Mouse (Mus musculus) testis, adult 2 months (tissue): ENCODE results near the gene Bicral. TPM values are rescaled to one million over a fixed set of nuclear protein-coding genes. Genes with fewer than 3 reads are reported as not detected.

Source experiments
- H3K27ac ChIP-seq: fragments of 200-500 bp; 2 replicates; pipeline ENCODE4 v1.5.1; 2012; ENCODE audit warnings: low read depth, low read length; ENCODE audit not compliant: control insufficient read depth, insufficient read depth
- H3K27me3 ChIP-seq: fragments of 200-500 bp; 2 replicates; pipeline ENCODE4 v1.6.1; 2012; ENCODE audit warnings: mild to moderate bottlenecking, low read length, moderate library complexity; ENCODE audit not compliant: control insufficient read depth, insufficient read depth
- H3K36me3 ChIP-seq: fragments of 200-500 bp; 2 replicates; pipeline ENCODE4 v1.6.1; 2012; ENCODE audit warnings: mild to moderate bottlenecking, low read length; ENCODE audit not compliant: control insufficient read depth, insufficient read depth
- H3K4me1 ChIP-seq: fragments of 200-500 bp; 2 replicates; pipeline ENCODE4 v1.6.1; 2012; ENCODE audit warnings: low read length; ENCODE audit not compliant: control insufficient read depth, insufficient read depth
- H3K4me3 ChIP-seq: fragments of 200-500 bp; 2 replicates; pipeline ENCODE4 v1.5.1; 2012; ENCODE audit warnings: low read depth, mild to moderate bottlenecking, low read length, moderate library complexity, mixed read lengths; ENCODE audit not compliant: control insufficient read depth
- CTCF ChIP-seq: fragments of 200-500 bp; IDR thresholded peaks from 2 replicates; pipeline ENCODE4 v1.5.1; 2012; ENCODE audit warnings: low read depth, mild to moderate bottlenecking, inconsistent platforms, low read length, moderate library complexity; ENCODE audit not compliant: control insufficient read depth, insufficient read depth, insufficient replicate concordance
- POLR2A ChIP-seq: fragments of 200-500 bp; IDR thresholded peaks from 2 replicates; pipeline ENCODE4 v1.6.1; 2012; ENCODE audit warnings: low read depth, mild to moderate bottlenecking, inconsistent platforms, low read length, moderate library complexity; ENCODE audit not compliant: control insufficient read depth
- polyA plus RNA-seq: library from polyadenylated mRNA; depleted of rRNA; stranded (reverse); fragments of >200 nt; gene quantifications from 2 replicates; pipeline ENCODE4 v1.2.3, GENCODE M21; 2012

The Bicral gene
- polyA plus RNA-seq, 1 experiment: 13.2 TPM

- no peaks in the 10 kb centered on the region for H3K36me3 ChIP-seq
- TF ChIP-seq CTCF (no peak), POLR2A (no peak)
- H3K27ac ChIP-seq: no peak overlapping the region
Observed at GRCm38 (mm10) chr17:46872806-46873205, 14.5 kb upstream of the Bicral start.

GRCm38 (mm10) chr17:46870913-46871312 lies 12.6 kb upstream of the Bicral start:
- no peak for TF ChIP-seq POLR2A
- TF ChIP-seq CTCF: no peak
- Histone ChIP-seq H3K4me1 (peaks cover 4% of the 10 kb centered on the region; the same call in 1 of the 2 replicates), H3K27ac (no peak overlapping the region)

More at GRCm38 (mm10) chr17:46872806-46873205, 14.5 kb upstream of the Bicral start:
- H3K4me3 ChIP-seq: no peak overlapping the region
- H3K27me3 ChIP-seq: no peaks in the 10 kb centered on the region
- H3K4me1 ChIP-seq: peaks cover 4% of the 10 kb centered on the region; the same call in 1 of the 2 replicates

GRCm38 (mm10) chr17:46870204-46870798 lies 12.0 kb upstream of the Bicral start:
- no peaks in the 10 kb centered on the region for H3K27me3 ChIP-seq
- peaks cover 4% of the 10 kb centered on the region; the same call in 1 of the 2 replicates for H3K4me1 ChIP-seq
- no peak overlapping the region for H3K4me3 ChIP-seq
- no peaks in the 10 kb centered on the region for H3K36me3 ChIP-seq
- no peak overlapping the region for H3K27ac ChIP-seq
- no peak for TF ChIP-seq CTCF
- no peak for TF ChIP-seq POLR2A

More at GRCm38 (mm10) chr17:46870913-46871312, 12.6 kb upstream of the Bicral start:
- no peaks in the 10 kb centered on the region for H3K36me3 ChIP-seq
- H3K4me3 ChIP-seq: no peak overlapping the region
- H3K27me3 ChIP-seq: no peaks in the 10 kb centered on the region

GRCm38 (mm10) chr17:46866836-46867235 lies 8.6 kb upstream of the Bicral start:
- Histone ChIP-seq H3K27me3 (no peaks in the 10 kb centered on the region), H3K4me3 (no peak overlapping the region), H3K4me1 (no peaks in the 10 kb centered on the region), H3K27ac (no peak overlapping the region), H3K36me3 (no peaks in the 10 kb centered on the region)
- TF ChIP-seq POLR2A (no peak), CTCF (no peak)

- H3K4me3 ChIP-seq: no peak overlapping the region
- H3K27me3 ChIP-seq: no peaks in the 10 kb centered on the region
- H3K36me3 ChIP-seq: no peaks in the 10 kb centered on the region
- no peak for TF ChIP-seq CTCF
- no peak for TF ChIP-seq POLR2A
- H3K27ac ChIP-seq: no peak overlapping the region; the same call in 1 of the 2 replicates
- H3K4me1 ChIP-seq: no peaks in the 10 kb centered on the region
Observed at GRCm38 (mm10) chr17:46864566-46865195, 6.4 kb upstream of the Bicral start.

DNA sequence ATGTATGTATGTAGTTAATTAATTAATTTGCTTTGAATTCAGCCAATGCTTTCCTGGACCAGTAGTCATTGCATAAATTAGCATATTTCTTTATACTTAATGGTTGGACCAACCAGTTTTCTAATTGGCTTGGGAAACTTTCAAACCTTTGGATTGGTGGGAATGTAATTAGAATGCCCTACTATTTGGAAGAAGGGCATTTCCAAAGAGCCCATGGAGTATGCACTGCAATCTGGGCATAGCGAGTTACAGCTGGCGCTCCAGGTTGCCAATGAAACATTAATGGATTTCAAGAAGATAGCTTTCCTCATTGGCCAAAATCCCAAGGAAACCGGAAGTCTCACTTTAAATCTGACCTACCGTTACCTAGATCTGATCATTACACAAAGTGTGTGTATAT lies 1.8 kb upstream of the Bicral start:
- H3K27me3 ChIP-seq: no peaks in the 10 kb centered on the region
- no peak overlapping the region for H3K27ac ChIP-seq
- no peak overlapping the region for H3K4me3 ChIP-seq
- TF ChIP-seq POLR2A: no peak
- no peak for TF ChIP-seq CTCF
- H3K4me1 ChIP-seq: peaks cover 6% of the 10 kb centered on the region; the same call in 1 of the 2 replicates
- H3K36me3 ChIP-seq: no peaks in the 10 kb centered on the region

DNA sequence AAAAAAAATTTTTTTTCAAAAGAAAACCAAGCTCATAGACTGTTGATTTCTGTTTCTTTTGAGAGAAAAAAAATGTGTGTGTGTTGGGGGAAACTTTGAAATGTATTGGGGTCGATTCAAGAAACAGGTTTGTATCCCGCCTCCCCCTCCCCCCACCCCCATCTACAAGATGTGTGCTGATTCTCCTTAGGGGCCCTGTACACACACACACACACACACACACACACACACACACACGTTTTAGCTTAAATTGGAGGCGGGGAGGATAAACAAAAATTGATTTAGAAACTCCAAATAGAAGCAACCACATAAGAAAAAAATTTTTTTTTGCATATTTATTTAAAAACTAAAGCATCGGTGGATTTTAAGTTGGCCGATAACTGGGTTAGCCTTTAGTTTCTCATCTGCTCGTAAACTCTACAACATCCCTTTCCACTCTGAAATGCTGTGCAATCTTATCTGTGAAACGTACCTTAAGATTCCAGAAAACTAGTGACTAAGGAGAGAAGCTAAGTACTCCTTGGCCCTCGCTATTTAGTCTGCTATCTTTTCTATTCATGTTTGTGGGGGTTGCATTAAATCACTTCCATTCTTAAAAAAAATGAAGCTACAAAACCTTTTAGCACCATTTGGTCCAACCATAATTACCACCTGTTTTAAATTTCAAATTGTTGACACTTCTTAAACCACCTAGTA lies 615 bp upstream of the Bicral start:
- peaks cover 14% of the 10 kb centered on the region for H3K4me1 ChIP-seq
- no peaks in the 10 kb centered on the region for H3K36me3 ChIP-seq
- H3K27me3 ChIP-seq: no peaks in the 10 kb centered on the region
- H3K4me3 ChIP-seq: peak overlapping the region; percentile 13
- H3K27ac ChIP-seq: no peak overlapping the region
- TF ChIP-seq POLR2A (no peak), CTCF (no peak)
